Mouse (Mus musculus) T-helper 17 cell (primary cell): ENCODE results near the gene Tenm3.

Source experiments
- in situ Hi-C, 2 experiments: fragments of 300-600 bp; cut with MboI, MseI; formaldehyde crosslinking; loops; 1 replicate in 1 of 2; 2 replicates in 1 of 2; pipeline ENCODE4 v1.15.1; 2025; ENCODE audit warnings: high pct_unique_total_duplicates in 2 of 2

The Tenm3 gene

GRCm38 (mm10) chr8:48740951-48741350 lies 102.8 kb downstream of the Tenm3 start:
- in situ Hi-C loops = no loop called here

- in situ Hi-C loops = no loop called here
Observed at GRCm38 (mm10) chr8:48740147-48740881, 103.4 kb downstream of the Tenm3 start.

GRCm38 (mm10) chr8:48733731-48734130 lies 110.0 kb downstream of the Tenm3 start:
- in situ Hi-C loops = no loop called here

GRCm38 (mm10) chr8:48733057-48733456 lies 110.7 kb downstream of the Tenm3 start:
- in situ Hi-C loops = no loop called here

- in situ Hi-C loops = no loop called here
Observed at GRCm38 (mm10) chr8:48730701-48731100, 113.0 kb downstream of the Tenm3 start.

GRCm38 (mm10) chr8:48728833-48729690 lies 114.7 kb downstream of the Tenm3 start:
- in situ Hi-C loops = no loop called here

- in situ Hi-C loops = no loop called here
Observed at GRCm38 (mm10) chr8:48728006-48728405, 115.7 kb downstream of the Tenm3 start.

- in situ Hi-C loops = no loop called here
Observed at GRCm38 (mm10) chr8:48722744-48723143, 121.0 kb downstream of the Tenm3 start.

- in situ Hi-C loops = no loop called here
Observed at GRCm38 (mm10) chr8:48722318-48722717, 121.4 kb downstream of the Tenm3 start.

GRCm38 (mm10) chr8:48721376-48721775 lies 122.4 kb downstream of the Tenm3 start:
- in situ Hi-C loops = no loop called here

- in situ Hi-C loops = no loop called here
Observed at GRCm38 (mm10) chr8:48715616-48716015, 128.1 kb downstream of the Tenm3 start.

- in situ Hi-C loops = no loop called here
Observed at GRCm38 (mm10) chr8:48706666-48707065, 137.1 kb downstream of the Tenm3 start.

- in situ Hi-C loops = no loop called here
Observed at GRCm38 (mm10) chr8:48704885-48705515, 138.8 kb downstream of the Tenm3 start.

GRCm38 (mm10) chr8:48704485-48704884 lies 139.3 kb downstream of the Tenm3 start:
- in situ Hi-C loops = no loop called here

GRCm38 (mm10) chr8:48690665-48691395 lies 152.9 kb downstream of the Tenm3 start:
- in situ Hi-C loops = no loop called here

GRCm38 (mm10) chr8:48688706-48689105 lies 155.0 kb downstream of the Tenm3 start:
- in situ Hi-C loops = no loop called here

GRCm38 (mm10) chr8:48688188-48688587 lies 155.6 kb downstream of the Tenm3 start:
- in situ Hi-C loops = no loop called here

- in situ Hi-C loops = loop anchor here in 1 of 2 experiments (10.0 kb wide), 1 partner anchor 701 kb away; no protein-coding TSS in a partner anchor
Observed at GRCm38 (mm10) chr8:48673476-48673875, 170.3 kb downstream of the Tenm3 start.

GRCm38 (mm10) chr8:48672471-48672870 lies 171.3 kb downstream of the Tenm3 start:
- in situ Hi-C loops = loop anchor here in 1 of 2 experiments (10.0 kb wide), 1 partner anchor 702 kb away; no protein-coding TSS in a partner anchor

- in situ Hi-C loops = loop anchor here in 1 of 2 experiments (10.0 kb wide), 1 partner anchor 703 kb away; no protein-coding TSS in a partner anchor
Observed at GRCm38 (mm10) chr8:48671318-48671717, 172.4 kb downstream of the Tenm3 start.

- in situ Hi-C loops = loop anchor here in 1 of 2 experiments (10.0 kb wide), 1 partner anchor 704 kb away; no protein-coding TSS in a partner anchor
Observed at GRCm38 (mm10) chr8:48670895-48671294, 172.9 kb downstream of the Tenm3 start.
